12 mouse cellular contexts compared by ENCODE assay signal in the genomic region with DNA sequence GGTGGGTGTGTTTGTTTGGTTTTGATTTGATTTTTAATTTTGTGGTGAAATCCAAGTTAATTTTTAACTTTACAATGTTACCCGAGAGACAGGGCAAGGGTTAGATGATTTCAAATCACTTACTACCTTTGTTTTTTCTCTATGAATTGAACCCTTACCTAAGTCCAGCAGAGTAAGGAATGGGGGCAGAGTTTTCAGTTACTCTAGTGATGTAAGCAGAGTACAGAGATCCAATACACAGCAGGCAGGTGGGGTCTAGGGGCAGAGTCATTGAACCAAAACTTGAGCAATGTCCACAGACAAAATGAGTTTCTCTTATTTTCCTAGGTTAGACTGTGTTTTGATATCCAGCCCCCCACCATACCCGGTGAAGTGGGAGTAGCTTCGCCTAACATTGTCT.
"Had no signal": no experiment of that assay in that cellular context is flagged by ENCODE, and none has a peak within 500 bp of the region (broad histone marks: within the 10 kb centered on the region; RNA-seq: fewer than 3 reads in every experiment).

No protein-coding gene starts in this region.

- H3K36me3 ChIP-seq: hindbrain, embryonic 15.5 days; limb, embryonic 15.5 days; midbrain, embryonic 12.5 days; neural tube, embryonic 13.5 days had no signal

- H3K4me2 ChIP-seq: hindbrain, embryonic 15.5 days; limb, embryonic 15.5 days; midbrain, embryonic 12.5 days; neural tube, embryonic 13.5 days had no signal

- H3K9ac ChIP-seq: hindbrain, embryonic 15.5 days; limb, embryonic 15.5 days; midbrain, embryonic 12.5 days; neural tube, embryonic 13.5 days had no signal

- H3K4me1 ChIP-seq: limb, embryonic 15.5 days had no signal

- H3K27me3 ChIP-seq: hindbrain, embryonic 15.5 days; limb, embryonic 15.5 days; midbrain, embryonic 12.5 days; neural tube, embryonic 13.5 days had no signal

- ATAC-seq: intestine, postnatal 0 days; midbrain, embryonic 16.5 days had no signal

- H3K4me3 ChIP-seq: hindbrain, embryonic 15.5 days; left cerebral cortex, adult 2 months; limb, embryonic 15.5 days; midbrain, embryonic 12.5 days; neural tube, embryonic 13.5 days had no signal

- H3K27ac ChIP-seq: hindbrain, embryonic 15.5 days; left cerebral cortex, adult 2 months; limb, embryonic 15.5 days; midbrain, embryonic 12.5 days; neural tube, embryonic 13.5 days had no signal

- DNase-seq: lung, adult 18-20 months; right cerebral cortex, postnatal 4 days; spleen, adult 18-20 months; thymus, adult 18-20 months; thymus, postnatal 25 days had no signal

- H3K9me3 ChIP-seq: hindbrain, embryonic 15.5 days; limb, embryonic 15.5 days; midbrain, embryonic 12.5 days; neural tube, embryonic 13.5 days had no signal
